Mouse (Mus musculus): Measurements from ENCODE around the gene Tmem72.

DNA sequence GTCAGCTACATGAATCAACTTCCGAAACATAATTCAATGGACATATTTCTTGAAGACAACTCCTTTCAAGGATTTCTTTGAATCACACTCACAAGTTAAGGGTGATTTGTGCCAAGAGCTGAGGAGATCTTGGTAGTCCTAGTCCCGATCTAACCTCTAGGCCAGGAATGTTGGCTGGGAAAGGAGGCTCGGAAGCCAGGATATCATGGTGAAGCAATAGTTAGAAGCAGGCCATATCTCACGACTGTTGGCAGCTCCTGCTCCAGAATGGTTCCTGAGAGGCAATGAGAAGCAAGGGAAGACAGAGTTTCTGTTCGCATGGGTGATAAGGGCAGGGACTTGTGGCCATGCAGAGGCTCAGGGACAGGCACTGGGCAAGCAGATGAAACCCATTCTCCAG, 79.2 kb downstream of the Tmem72 start:
- no peak for TF ChIP-seq CTCF (IDR thresholded peaks at IDR 0.05; ENCODE audit: low read depth, low read length)
- TF ChIP-seq TAL1 (conservative IDR thresholded peaks at IDR 0.05; ENCODE audit: low read depth, low read length), result no peak
- TF ChIP-seq POLR2AphosphoS5 (IDR thresholded peaks at IDR 0.05; ENCODE audit: insufficient replicate concordance, low read depth, low read length), result no peak

All from G1E (cell line).